Mouse (Mus musculus) forebrain, postnatal 0 days (tissue): ENCODE data around the gene Eps8. TPM values are rescaled to one million over a fixed set of nuclear protein-coding genes. Genes with fewer than 3 reads are reported as not detected.
A peak's percentile ranks its signal among the peaks of the same experiment; 100 is the strongest.

Source experiments
- ATAC-seq: fragments of 200-750 bp; cut with Nextera tagmentation; 2 replicates; pipeline ENCODE4 v1.8.0; 2017; ENCODE audit warnings: mild to moderate bottlenecking, moderate library complexity
- DNase-seq: peaks from one replicate; pipeline ENCODE4 v3.0.0-alpha.2; 2015
- H3K27ac ChIP-seq: fragments of 300-500 bp; sonication (generic); 2 replicates; pipeline ENCODE4 v1.5.1; 2014; ENCODE audit warnings: low read depth, mild to moderate bottlenecking, antibody characterized with exemption, low read length, moderate library complexity, mixed read lengths
- H3K27me3 ChIP-seq: fragments of 300-500 bp; sonication (generic); 2 replicates; pipeline ENCODE4 v1.6.1; 2014; ENCODE audit warnings: mild to moderate bottlenecking, low read length, mixed read lengths; ENCODE audit not compliant: insufficient read depth
- H3K36me3 ChIP-seq: fragments of 300-500 bp; sonication (generic); 2 replicates; pipeline ENCODE4 v1.6.1; 2014; ENCODE audit warnings: mild to moderate bottlenecking, moderate library complexity; ENCODE audit not compliant: insufficient read depth
- H3K4me1 ChIP-seq: fragments of 300-500 bp; sonication (generic); 2 replicates; pipeline ENCODE4 v1.6.1; 2014; ENCODE audit warnings: antibody characterized with exemption; ENCODE audit not compliant: insufficient read depth
- H3K4me2 ChIP-seq: fragments of 300-500 bp; sonication (generic); 2 replicates; pipeline ENCODE4 v1.6.1; 2014; ENCODE audit warnings: low read depth, mild to moderate bottlenecking, moderate library complexity
- H3K4me3 ChIP-seq: fragments of 300-500 bp; sonication (generic); 2 replicates; pipeline ENCODE4 v1.5.1; 2014; ENCODE audit warnings: low read depth, low read length, mixed read lengths
- H3K9ac ChIP-seq: fragments of 300-500 bp; sonication (generic); 2 replicates; pipeline ENCODE4 v1.6.1; 2014; ENCODE audit warnings: mild to moderate bottlenecking
- H3K9me3 ChIP-seq: fragments of 300-500 bp; sonication (generic); 2 replicates; pipeline ENCODE4 v1.6.1; 2016; ENCODE audit warnings: low read length
- CTCF ChIP-seq: sonication (generic); IDR thresholded peaks from 2 replicates; pipeline ENCODE4 v1.5.1; 2016; ENCODE audit warnings: antibody characterized with exemption, control low read depth, low read depth
- WGBS: fragments of 180-500 bp; shearing (Covaris S2); extraction: QIAGEN DNeasy Blood & Tissue Kit; methylation state at CpG from one replicate; pipeline ENCODE4 v1.1.7; 2014; 5-methylcytosine and 5-hydroxymethylcytosine counted together
- polyA plus RNA-seq: library from polyadenylated mRNA; unstranded; fragments of >200 nt; fragmentation: Nextera tagmentation; extraction: Ambion mirVana; gene quantifications from 2 replicates; pipeline ENCODE4 v1.2.1, GENCODE M21; 2015
- total RNA-seq: library from RNA; depleted of rRNA; stranded (reverse); fragments of >200 nt; gene quantifications from 2 replicates; pipeline ENCODE4 v1.2.3, GENCODE M21; 2014

Gene Eps8
- total and polyA plus RNA-seq, 2 experiments from 2014 or later, result 23.7 to 26.0 TPM

- Histone ChIP-seq H3K9ac (no peak overlapping the region), H3K36me3 (peaks cover 4% of the 10 kb centered on the region; the same call in 1 of the 2 replicates), H3K4me1 (no peaks in the 10 kb centered on the region), H3K27me3 (no peaks in the 10 kb centered on the region), H3K27ac (no peak overlapping the region), H3K9me3 (no peaks in the 10 kb centered on the region), H3K4me3 (no peak overlapping the region), H3K4me2 (no peak overlapping the region)
- WGBS, result 67% methylated on average over 11 of the region's 11 CpGs
- ATAC-seq, result peak; percentile 42
- peak; percentile 3 for DNase-seq
- TF ChIP-seq CTCF, result no peak
These were observed 134.9 kb downstream of the Eps8 start for GRCm38 (mm10) chr6:137519529-137520342.

GRCm38 (mm10) chr6:137514872-137515271 is 139.8 kb downstream of the Eps8 start:
- Histone ChIP-seq H3K27ac (no peak overlapping the region), H3K9ac (no peak overlapping the region), H3K4me2 (no peak overlapping the region), H3K36me3 (peaks cover 8% of the 10 kb centered on the region; the same call in 1 of the 2 replicates), H3K9me3 (no peaks in the 10 kb centered on the region), H3K4me3 (no peak overlapping the region), H3K4me1 (no peaks in the 10 kb centered on the region), H3K27me3 (no peaks in the 10 kb centered on the region)
- ATAC-seq, result no peak
- TF ChIP-seq CTCF, result no peak
- no peak for DNase-seq
- 86% methylated on average over 4 of the region's 4 CpGs for WGBS

GRCm38 (mm10) chr6:137512753-137513152 is 141.9 kb downstream of the Eps8 start:
- Histone ChIP-seq H3K27me3 (no peaks in the 10 kb centered on the region), H3K4me2 (no peak overlapping the region), H3K27ac (no peak overlapping the region), H3K9ac (no peak overlapping the region), H3K36me3 (peaks cover 8% of the 10 kb centered on the region; the same call in 1 of the 2 replicates), H3K4me1 (no peaks in the 10 kb centered on the region), H3K9me3 (no peaks in the 10 kb centered on the region), H3K4me3 (no peak overlapping the region)
- WGBS, result 79% methylated on average over 5 of the region's 5 CpGs
- ATAC-seq, result no peak
- no peak for DNase-seq
- TF ChIP-seq CTCF, result no peak

- H3K27me3 ChIP-seq, result no peaks in the 10 kb centered on the region
- DNase-seq (no peak), ATAC-seq (no peak)
- no peaks in the 10 kb centered on the region for H3K4me1 ChIP-seq
- WGBS, result 82% methylated on average over 14 of the region's 14 CpGs
- H3K36me3 ChIP-seq, result peaks cover 12% of the 10 kb centered on the region; the same call in 1 of the 2 replicates
- no peak overlapping the region for H3K9ac ChIP-seq
- no peak overlapping the region for H3K27ac ChIP-seq
- no peaks in the 10 kb centered on the region for H3K9me3 ChIP-seq
- no peak overlapping the region for H3K4me3 ChIP-seq
- H3K4me2 ChIP-seq, result no peak overlapping the region
- TF ChIP-seq CTCF, result no peak
These were observed 145.2 kb downstream of the Eps8 start for GRCm38 (mm10) chr6:137509341-137510045.

- Histone ChIP-seq H3K4me2 (no peak overlapping the region), H3K4me1 (no peaks in the 10 kb centered on the region), H3K9me3 (no peaks in the 10 kb centered on the region), H3K9ac (no peak overlapping the region), H3K27ac (no peak overlapping the region), H3K4me3 (no peak overlapping the region), H3K27me3 (no peaks in the 10 kb centered on the region), H3K36me3 (peaks cover 12% of the 10 kb centered on the region; the same call in 1 of the 2 replicates)
- DNase-seq (no peak), ATAC-seq (no peak)
- no peak for TF ChIP-seq CTCF
- 95% methylated on average over 19 of the region's 19 CpGs for WGBS
These were observed 145.7 kb downstream of the Eps8 start for GRCm38 (mm10) chr6:137508936-137509335.

GRCm38 (mm10) chr6:137506563-137506962 is 148.1 kb downstream of the Eps8 start:
- Histone ChIP-seq H3K27me3 (no peaks in the 10 kb centered on the region), H3K4me1 (no peaks in the 10 kb centered on the region), H3K4me3 (no peak overlapping the region), H3K9me3 (no peaks in the 10 kb centered on the region), H3K27ac (no peak overlapping the region), H3K4me2 (no peak overlapping the region), H3K9ac (no peak overlapping the region), H3K36me3 (peaks cover 8% of the 10 kb centered on the region; the same call in 1 of the 2 replicates)
- no peak for TF ChIP-seq CTCF
- WGBS, result 96% methylated on average over 7 of the region's 7 CpGs
- DNase-seq (no peak), ATAC-seq (no peak)
